Mouse (Mus musculus): ENCODE data around the gene Simc1. TPM values are rescaled to one million over a fixed set of nuclear protein-coding genes. Genes with fewer than 3 reads are reported as not detected.

The Simc1 gene
- polyA plus RNA-seq (2012; rRNA removed): 11.6 and 12.0 TPM in 2 replicates

GRCm38 (mm10) chr13:54503604-54504521, at the start of gene Simc1:
Gene Simc1, plus strand, starts transcription at chr13:54503779.

GRCm38 (mm10) chr13:54468098-54469011, 35.2 kb upstream of the Simc1 start, which contains the start of gene Thoc3:
Gene Thoc3, minus strand, starts transcription at chr13:54468849.

GRCm38 (mm10) chr13:54565201-54565581, 61.6 kb downstream of the Simc1 start, which contains the start of gene 4833439L19Rik:
Gene 4833439L19Rik, minus strand, starts transcription at chr13:54565435.

GRCm38 (mm10) chr13:54574854-54575481, 71.4 kb downstream of the Simc1 start, which contains the start of gene Arl10:
Gene Arl10, plus strand, starts transcription at chr13:54575015.

GRCm38 (mm10) chr13:54589996-54590951, 86.7 kb downstream of the Simc1 start, which contains the start of the genes Nop16 and Higd2a:
Gene Nop16, minus strand, starts transcription at chr13:54590090.
Gene Higd2a, plus strand, starts transcription at chr13:54590207.

Other genes starting within 250 kb of the Simc1 start
- 16.3 and 19.6 TPM in 2 replicates for gene Cplx2, start 132.4 kb upstream of the Simc1 start, polyA plus RNA-seq (2012; rRNA removed)
- 79.3 and 88.9 TPM in 2 replicates for gene Thoc3, start 34.9 kb upstream of the Simc1 start, polyA plus RNA-seq (2012; rRNA removed)
- 111 and 117 TPM in 2 replicates for gene 4833439L19Rik, start 61.7 kb downstream of the Simc1 start, polyA plus RNA-seq (2012; rRNA removed)
- gene Arl10, start 71.2 kb downstream of the Simc1 start, polyA plus RNA-seq (2012; rRNA removed): 38.6 and 40.7 TPM in 2 replicates
- gene Nop16, start 86.3 kb downstream of the Simc1 start, polyA plus RNA-seq (2012; rRNA removed): 10.4 and 12.2 TPM in 2 replicates
- gene Higd2a, start 86.4 kb downstream of the Simc1 start, polyA plus RNA-seq (2012; rRNA removed): 57.0 and 95.4 TPM in 2 replicates
- gene Cltb, start 107.6 kb downstream of the Simc1 start, polyA plus RNA-seq (2012; rRNA removed): 36.0 and 38.9 TPM in 2 replicates
- 21.5 and 24.4 TPM in 2 replicates for gene Faf2, start 118.0 kb downstream of the Simc1 start, polyA plus RNA-seq (2012; rRNA removed)
- 295 and 422 TPM in 2 replicates for gene Rnf44, start 190.1 kb downstream of the Simc1 start, polyA plus RNA-seq (2012; rRNA removed)
- gene Cdhr2, start 197.7 kb downstream of the Simc1 start, polyA plus RNA-seq (2012; rRNA removed): 0.18 and 0.26 TPM in 2 replicates
- gene Gprin1, start 246.1 kb downstream of the Simc1 start, polyA plus RNA-seq (2012; rRNA removed): 0.91 and 1.1 TPM in 2 replicates

All from ovary, adult 2 months (tissue).